Mouse (Mus musculus) c-Kit-negative CD71-positive TER-119-positive erythroid progenitor cells, embryonic 14.5 days (primary cell): Measurements from ENCODE around the gene Reps1.

Experiments used
- DNase-seq: peaks from one replicate; pipeline ENCODE4 v3.0.0-alpha.2; 2013; ENCODE audit warnings: low read depth, low spot score

Reps1 gene

DNA sequence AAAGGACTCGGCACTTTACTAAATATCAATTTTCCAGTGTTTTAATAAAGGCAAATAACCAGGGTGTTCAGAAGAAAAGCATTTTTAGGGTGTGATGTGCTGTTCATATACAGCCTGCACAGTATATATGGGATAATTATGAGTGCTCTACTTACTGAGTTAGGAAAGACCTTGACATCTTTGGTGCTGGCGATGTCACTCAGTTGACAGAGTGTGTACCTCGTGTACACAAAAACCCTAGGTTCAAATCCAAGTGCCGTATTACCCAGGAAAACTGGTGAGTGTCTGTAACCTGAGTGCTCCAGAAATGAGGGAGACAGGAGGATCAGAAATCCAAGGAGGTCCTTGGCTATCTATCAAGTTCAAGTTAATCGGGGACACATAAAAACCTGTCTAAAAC, 84.0 kb downstream of the Reps1 start:
- no peak for DNase-seq

DNA sequence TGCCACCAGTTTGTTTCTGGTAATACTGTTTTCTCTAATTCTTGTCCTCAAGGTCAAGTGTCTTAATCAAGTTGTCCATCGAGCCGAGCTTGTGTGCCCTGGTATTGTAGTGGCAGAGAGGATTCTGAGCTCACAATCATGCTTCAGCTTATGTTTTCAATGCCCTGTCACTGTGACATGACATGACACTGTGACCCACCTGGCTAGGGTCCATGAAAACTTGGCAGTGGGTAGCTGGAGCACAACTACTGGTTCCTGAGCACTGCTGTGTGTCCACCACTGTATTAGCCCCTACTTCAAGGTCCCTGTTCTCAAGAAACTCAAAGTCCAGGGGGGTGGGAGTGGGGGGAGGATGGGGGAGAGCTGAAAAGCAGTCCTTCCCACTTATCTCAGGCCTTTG, 85.7 kb downstream of the Reps1 start:
- DNase-seq: no peak

DNA sequence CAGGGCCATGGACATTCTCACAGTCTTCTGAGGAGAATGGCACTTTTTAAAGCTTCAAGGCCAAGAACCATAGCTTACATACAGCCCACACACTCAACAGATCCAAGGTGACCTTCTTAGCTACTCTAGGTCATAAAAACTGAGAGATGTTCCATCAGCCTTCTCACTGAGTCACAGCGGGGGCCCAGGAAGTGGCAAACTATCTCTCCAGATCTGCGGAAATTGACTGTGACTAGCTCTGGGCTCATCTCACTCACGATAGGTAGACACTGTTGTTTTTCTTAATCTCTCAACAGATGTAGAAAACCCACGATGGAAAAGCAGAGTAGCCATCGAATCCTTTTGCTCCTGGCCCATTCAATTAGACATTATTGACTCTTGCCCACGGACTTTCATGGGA, 86.6 kb downstream of the Reps1 start:
- DNase-seq: no peak

DNA sequence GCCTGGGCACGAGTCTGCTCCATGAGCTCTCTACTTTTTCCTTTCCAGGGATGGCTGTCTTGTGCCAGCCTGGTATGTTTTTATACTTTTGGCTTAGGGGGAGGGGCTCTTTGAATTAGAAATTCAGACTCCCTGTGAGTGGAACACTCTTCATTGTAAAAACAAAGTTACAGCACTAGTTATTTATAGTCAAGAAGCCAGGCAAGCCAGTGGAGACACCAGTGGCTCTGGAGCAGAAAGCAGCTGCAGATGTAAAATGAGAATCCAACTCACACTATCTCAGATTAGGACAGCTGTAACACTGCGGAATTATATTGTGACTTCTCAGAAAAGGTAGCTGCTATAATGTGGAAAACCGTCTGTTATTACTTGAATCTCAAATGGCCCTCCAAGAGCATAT, 91.6 kb downstream of the Reps1 start:
- DNase-seq: no peak

DNA sequence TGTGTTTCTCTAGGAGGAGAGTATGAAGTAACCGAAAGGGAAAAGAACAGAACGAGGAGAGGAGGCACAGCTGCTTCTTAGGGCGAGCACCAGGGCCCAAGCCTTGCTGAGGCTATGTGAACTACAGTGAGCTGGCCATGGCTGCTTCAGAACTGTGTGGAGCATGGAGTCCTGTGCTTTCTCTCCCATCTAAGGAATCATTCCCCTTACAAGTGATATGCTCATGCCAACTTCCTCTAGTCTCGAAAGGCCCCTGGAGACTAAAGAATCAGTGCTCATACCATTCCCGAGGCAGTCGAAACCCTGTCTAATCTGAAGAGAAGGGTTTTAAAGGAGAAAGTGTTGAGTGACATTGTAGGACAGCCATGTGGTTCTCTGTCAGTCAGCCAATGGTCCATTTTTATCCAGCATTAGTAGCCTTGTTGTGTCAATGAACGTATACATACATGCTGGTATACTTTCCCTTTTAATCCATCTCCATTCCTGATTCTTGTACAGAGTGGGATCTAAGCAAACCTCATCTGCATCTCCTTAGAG, 106.8 kb downstream of the Reps1 start:
- no peak for DNase-seq
